In genomic region chr12:71401621-71402416, GRCm38 (mm10) we compare ENCODE assay signal across 28 mouse cellular contexts.
A peak's percentile ranks its signal among the peaks of the same experiment; 100 is the strongest.
DNase-seq lines count a peak whose midpoint lies in the region; ATAC-seq and TF ChIP-seq lines count a peak whose summit lies in the region.
"Had no signal": no experiment of that assay in that cellular context is flagged by ENCODE, and none has a peak within 500 bp of the region (broad histone marks: within the 10 kb centered on the region; RNA-seq: fewer than 3 reads in every experiment).

No protein-coding gene starts in this region.

- no peak for TF ChIP-seq CTCF in liver, postnatal 0 days (IDR thresholded peaks at IDR 0.05; ENCODE audit: low read depth)
- no peak for TF ChIP-seq CTCF in midbrain, postnatal 0 days (IDR thresholded peaks at IDR 0.05)

- no peak overlapping the region for H3K9ac ChIP-seq in heart, embryonic 12.5 days
- H3K9ac ChIP-seq in liver, postnatal 0 days (replicated peaks), result no peak overlapping the region
- H3K9ac ChIP-seq in midbrain, embryonic 14.5 days (replicated peaks; ENCODE audit: low read length), result no peak overlapping the region
- no peak overlapping the region for H3K9ac ChIP-seq in midbrain, postnatal 0 days (replicated peaks; ENCODE audit: low read length, poor library complexity, severe bottlenecking)
- H3K9ac ChIP-seq: intestine, embryonic 15.5 days; limb, embryonic 12.5 days; liver, embryonic 13.5 days had no signal

- no peak for TF ChIP-seq EP300 in liver, postnatal 0 days (IDR thresholded peaks at IDR 0.05; ENCODE audit: low read depth)

- peaks cover 4% of the 10 kb centered on the region for H3K4me1 ChIP-seq in heart, embryonic 12.5 days (replicated peaks)
- H3K4me1 ChIP-seq in liver, postnatal 0 days (ENCODE audit: insufficient read depth), result no peaks in the 10 kb centered on the region
- peaks cover 5% of the 10 kb centered on the region; the same call in 1 of the 2 replicates for H3K4me1 ChIP-seq in midbrain, embryonic 14.5 days (ENCODE audit: control insufficient read depth, insufficient read depth, low read length)
- peaks cover 2% of the 10 kb centered on the region; the same call in 1 of the 2 replicates for H3K4me1 ChIP-seq in midbrain, postnatal 0 days (ENCODE audit: insufficient read depth, low read length)
- H3K4me1 ChIP-seq: intestine, embryonic 15.5 days; liver, embryonic 13.5 days had no signal

- H3K4me3 ChIP-seq in heart, embryonic 12.5 days, result no peak overlapping the region
- no peak overlapping the region for H3K4me3 ChIP-seq in liver, postnatal 0 days (ENCODE audit: low read depth, low read length)
- H3K4me3 ChIP-seq in midbrain, embryonic 14.5 days (replicated peaks; ENCODE audit: low read depth, low read length), result no peak overlapping the region
- H3K4me3 ChIP-seq in midbrain, postnatal 0 days (ENCODE audit: low read depth, low read length), result no peak overlapping the region
- H3K4me3 ChIP-seq: erythroblast, embryonic 14.5 days; heart, embryonic 10.5 days; intestine, embryonic 15.5 days; layer of hippocampus, adult 2 months; left cerebral cortex, adult 2 months; limb, embryonic 12.5 days; liver, embryonic 13.5 days; megakaryocyte, embryonic 14.5 days had no signal

- no peak overlapping the region for H3K4me2 ChIP-seq in heart, embryonic 12.5 days
- no peak overlapping the region for H3K4me2 ChIP-seq in liver, postnatal 0 days (ENCODE audit: low read depth, low read length)
- H3K4me2 ChIP-seq in midbrain, embryonic 14.5 days (ENCODE audit: low read length), result no peak overlapping the region
- H3K4me2 ChIP-seq in midbrain, postnatal 0 days (ENCODE audit: low read depth, low read length, poor library complexity, severe bottlenecking), result no peak overlapping the region
- H3K4me2 ChIP-seq: intestine, embryonic 15.5 days; limb, embryonic 12.5 days; liver, embryonic 13.5 days had no signal

- 12% methylated on average over 6 of the region's 6 CpGs for WGBS in heart, embryonic 12.5 days
- WGBS in liver, postnatal 0 days (ENCODE audit: insufficient replicate concordance), result 24% methylated on average over 6 of the region's 6 CpGs
- 13% methylated on average over 6 of the region's 6 CpGs for WGBS in midbrain, embryonic 14.5 days
- 28% methylated on average over 6 of the region's 6 CpGs for WGBS in midbrain, postnatal 0 days

- no peaks in the 10 kb centered on the region for H3K27me3 ChIP-seq in heart, embryonic 12.5 days (replicated peaks)
- H3K27me3 ChIP-seq in liver, postnatal 0 days (ENCODE audit: insufficient read depth, low read length), result no peaks in the 10 kb centered on the region
- H3K27me3 ChIP-seq in midbrain, embryonic 14.5 days (ENCODE audit: control insufficient read depth, insufficient read depth, low read length), result no peaks in the 10 kb centered on the region
- H3K27me3 ChIP-seq in midbrain, postnatal 0 days (ENCODE audit: insufficient read depth, low read length), result no peaks in the 10 kb centered on the region
- H3K27me3 ChIP-seq: intestine, embryonic 15.5 days; liver, embryonic 13.5 days had no signal

- H3K9me3 ChIP-seq in heart, embryonic 12.5 days (replicated peaks), result no peaks in the 10 kb centered on the region
- no peaks in the 10 kb centered on the region for H3K9me3 ChIP-seq in liver, postnatal 0 days (ENCODE audit: low read length)
- no peaks in the 10 kb centered on the region for H3K9me3 ChIP-seq in midbrain, embryonic 14.5 days (ENCODE audit: control insufficient read depth, low read length)
- H3K9me3 ChIP-seq in midbrain, postnatal 0 days (ENCODE audit: low read length), result no peaks in the 10 kb centered on the region
- H3K9me3 ChIP-seq: heart, embryonic 10.5 days; intestine, embryonic 15.5 days; limb, embryonic 12.5 days; liver, embryonic 13.5 days; megakaryocyte, embryonic 14.5 days had no signal

- H3K36me3 ChIP-seq in heart, embryonic 12.5 days, result no peaks in the 10 kb centered on the region
- no peaks in the 10 kb centered on the region for H3K36me3 ChIP-seq in liver, postnatal 0 days (replicated peaks; ENCODE audit: insufficient read depth, low read length)
- no peaks in the 10 kb centered on the region for H3K36me3 ChIP-seq in midbrain, embryonic 14.5 days (ENCODE audit: control insufficient read depth, insufficient read depth, low read length)
- no peaks in the 10 kb centered on the region for H3K36me3 ChIP-seq in midbrain, postnatal 0 days (ENCODE audit: insufficient read depth, low read length)
- H3K36me3 ChIP-seq: heart, embryonic 10.5 days; intestine, embryonic 15.5 days; limb, embryonic 12.5 days; liver, embryonic 13.5 days had no signal

- ATAC-seq in heart, embryonic 12.5 days (ENCODE audit: insufficient number of reproducible peaks, low FRiP score), result peak; percentile 22; the same call in 1 of the 2 replicates
- peak; percentile 25; the same call in 1 of the 2 replicates for ATAC-seq in liver, postnatal 0 days
- no peak for ATAC-seq in midbrain, embryonic 14.5 days (ENCODE audit: low FRiP score, low TSS enrichment)
- ATAC-seq in midbrain, postnatal 0 days (ENCODE audit: low FRiP score), result no peak
- ATAC-seq: hindbrain, postnatal 0 days; intestine, embryonic 15.5 days had no signal

- no peak for DNase-seq in heart, adult 18-20 months
- no peak for DNase-seq in liver, postnatal 0 days
- DNase-seq in liver, result no peak
- peak; percentile 46 for DNase-seq in midbrain, embryonic 14.5 days
- no peak for DNase-seq in midbrain, postnatal 0 days (ENCODE audit: low spot score)
- DNase-seq in cerebellum, adult 8-10 months, result no peak
- DNase-seq: adrenal gland, postnatal 25 days; B cell, adult 2 months; cerebellum, adult 18-20 months; cerebellum, postnatal 14 days; gastrocnemius, postnatal 10 days; heart, postnatal 4 days; kidney, adult 2 months; kidney, postnatal 36 days; liver, embryonic 13.5 days; lung, postnatal 4 days; right cerebral cortex, adult 18-20 months; spleen, adult 18-20 months; thymus, postnatal 14 days had no signal

- no peak overlapping the region for H3K27ac ChIP-seq in heart, embryonic 12.5 days (ENCODE audit: poor library complexity, severe bottlenecking)
- H3K27ac ChIP-seq in liver, postnatal 0 days (ENCODE audit: low read depth), result no peak overlapping the region
- peak overlapping the region; percentile 32; the same call in 1 of the 2 replicates for H3K27ac ChIP-seq in midbrain, embryonic 14.5 days (replicated peaks; ENCODE audit: low read depth, low read length)
- no peak overlapping the region for H3K27ac ChIP-seq in midbrain, postnatal 0 days (ENCODE audit: low read depth, low read length)
- H3K27ac ChIP-seq: heart, embryonic 10.5 days; hindbrain, postnatal 0 days; intestine, embryonic 15.5 days; layer of hippocampus, adult 2 months; left cerebral cortex, adult 2 months; limb, embryonic 12.5 days; liver, embryonic 13.5 days had no signal

Comparison
In these comparisons a context has a peak if more than half of its experiments do, and no peak if none do; other contexts are left out.
1. ATAC-seq: peak in heart, embryonic 12.5 days (single experiment) and liver, postnatal 0 days (single experiment); none in midbrain, embryonic 14.5 days (single experiment) and midbrain, postnatal 0 days (single experiment).